Mouse (Mus musculus) adipocyte (in vitro differentiated cells): ENCODE measurements around the gene Prr9.
A peak's percentile ranks its signal among the peaks of the same experiment; 100 is the strongest.

Experiments used
- DNase-seq: peaks from one replicate; pipeline ENCODE4 v3.0.0-alpha.2; 2016; ENCODE audit warnings: low spot score

Gene Prr9

DNA sequence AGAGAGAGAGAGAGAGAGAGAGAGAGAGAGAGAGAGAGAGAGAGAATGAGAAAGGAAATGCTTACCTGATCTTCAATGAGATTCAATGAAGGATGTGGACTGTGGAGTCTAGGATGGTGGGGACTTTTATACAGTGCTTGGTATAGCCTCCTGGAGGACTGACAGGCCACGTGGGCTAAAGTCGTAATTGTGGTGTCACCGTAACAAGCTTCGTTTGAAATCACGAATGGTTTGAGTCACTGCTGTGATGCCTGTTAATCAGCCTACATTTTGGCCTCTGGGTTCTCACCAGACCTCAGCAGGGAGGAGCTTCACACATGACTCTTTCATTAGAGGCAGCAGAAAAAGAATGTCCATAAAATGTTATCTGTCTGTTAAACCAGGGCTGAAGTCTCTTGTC lies at the start of gene Prr9:
Gene Prr9 (minus strand): TSS at position 101 of the 400 bp plus-strand sequence.
- DNase-seq, result no peak

DNA sequence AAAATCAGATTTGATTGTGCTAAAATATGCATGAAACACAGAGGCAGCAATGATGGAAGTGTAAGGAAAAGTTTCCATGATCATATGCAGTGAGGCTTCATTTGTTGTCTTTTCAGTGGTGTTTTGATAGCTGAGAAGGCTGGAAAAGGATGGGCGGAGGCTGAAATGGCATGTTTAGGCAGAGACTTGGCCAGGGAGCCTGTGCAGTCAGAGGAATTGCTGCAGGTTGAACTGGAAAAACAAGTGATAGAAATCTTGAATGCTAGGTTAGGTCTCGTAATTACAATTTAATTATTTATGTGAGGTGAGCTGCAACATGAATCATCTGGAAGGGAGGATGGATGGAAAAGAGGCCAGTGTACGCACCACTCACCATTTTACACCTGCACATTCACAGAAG lies 46.1 kb upstream of the Prr9 start:
- no peak for DNase-seq

GRCm38 (mm10) chr3:92153322-92153721 lies 29.6 kb upstream of the Prr9 start:
- peak; percentile 76 for DNase-seq

- DNase-seq, result peak; percentile 82
These were observed 27.0 kb upstream of the Prr9 start for GRCm38 (mm10) chr3:92150631-92151277.

DNA sequence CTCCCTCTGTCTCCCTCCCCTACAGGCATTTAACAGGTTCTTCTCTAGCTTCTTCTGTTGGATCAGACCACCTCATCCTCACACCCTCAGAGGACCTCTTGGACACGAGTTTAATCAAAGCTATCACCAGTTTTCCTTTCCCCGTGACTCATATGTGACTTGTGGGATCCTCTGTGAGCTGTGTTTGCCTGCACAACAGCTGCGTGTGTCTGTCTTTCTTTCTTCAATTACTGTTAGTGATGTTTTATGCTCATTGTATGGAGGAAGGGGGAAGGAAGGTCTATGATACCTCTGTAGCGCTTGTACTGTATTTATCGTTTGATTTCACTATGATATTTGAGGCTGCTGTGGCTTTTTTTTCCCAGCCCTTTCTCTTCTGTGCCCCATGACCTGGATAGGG lies 24.2 kb upstream of the Prr9 start:
- DNase-seq, result no peak

DNA sequence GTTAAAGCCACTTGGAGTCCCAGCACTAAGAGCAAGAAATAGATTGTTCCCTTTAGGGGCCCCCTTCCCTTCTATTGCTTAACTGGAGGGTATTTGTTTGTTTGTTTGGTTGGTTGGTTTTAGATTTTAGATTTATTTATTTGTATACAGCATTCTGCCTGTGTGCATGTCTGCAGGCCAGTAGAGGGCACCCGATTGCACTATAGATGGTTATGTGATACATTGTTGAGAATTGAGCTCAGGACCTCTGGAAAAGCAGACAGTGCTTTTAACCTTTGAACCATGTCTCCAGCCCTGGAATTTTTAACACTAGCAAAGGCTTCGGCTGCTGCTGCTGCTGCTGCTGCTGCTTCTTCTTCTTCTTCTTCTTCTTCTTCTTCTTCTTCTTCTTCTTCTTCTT lies 23.7 kb upstream of the Prr9 start:
- DNase-seq, result no peak

DNA sequence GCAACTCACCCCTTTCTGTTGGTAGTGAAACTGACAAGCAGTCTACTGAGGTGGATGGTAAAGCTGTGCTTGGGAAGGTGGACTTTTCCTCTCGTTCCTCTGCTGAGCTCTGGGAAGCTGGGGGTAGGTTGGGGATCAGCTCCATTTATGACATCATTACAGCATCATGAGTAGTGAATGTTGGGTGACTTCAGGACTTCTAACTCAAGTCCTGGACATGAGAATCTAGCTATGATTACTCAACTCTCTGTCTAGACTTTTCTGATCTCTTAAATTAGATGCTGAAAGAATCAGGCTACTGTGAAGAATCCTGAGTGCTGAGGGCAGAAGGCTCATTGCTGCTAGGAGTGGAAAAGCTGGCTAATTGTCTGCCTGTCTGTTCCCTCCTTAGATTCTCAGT lies 18.9 kb upstream of the Prr9 start, which contains the start of gene Lelp1:
Gene Lelp1 (minus strand): TSS at position 101 of the 400 bp plus-strand sequence.
- DNase-seq, result no peak

- peak; percentile 5 for DNase-seq
These were observed 2.8 kb downstream of the Prr9 start for GRCm38 (mm10) chr3:92120902-92121301.

GRCm38 (mm10) chr3:92117930-92118329 lies 5.8 kb downstream of the Prr9 start:
- no peak for DNase-seq

GRCm38 (mm10) chr3:92111526-92111925 lies 12.2 kb downstream of the Prr9 start:
- peak; percentile 10 for DNase-seq

- DNase-seq, result no peak
These were observed 13.0 kb downstream of the Prr9 start for GRCm38 (mm10) chr3:92110790-92111189.

- DNase-seq, result no peak
These were observed 17.2 kb downstream of the Prr9 start for GRCm38 (mm10) chr3:92106582-92106981.

- DNase-seq, result no peak
These were observed 40.7 kb downstream of the Prr9 start, which contains the start of gene Lor for GRCm38 (mm10) chr3:92083042-92083441. TSS of gene Lor (minus strand) at chr3:92083142.

- DNase-seq, result no peak
These were observed 42.3 kb downstream of the Prr9 start for GRCm38 (mm10) chr3:92081285-92081931.

DNA sequence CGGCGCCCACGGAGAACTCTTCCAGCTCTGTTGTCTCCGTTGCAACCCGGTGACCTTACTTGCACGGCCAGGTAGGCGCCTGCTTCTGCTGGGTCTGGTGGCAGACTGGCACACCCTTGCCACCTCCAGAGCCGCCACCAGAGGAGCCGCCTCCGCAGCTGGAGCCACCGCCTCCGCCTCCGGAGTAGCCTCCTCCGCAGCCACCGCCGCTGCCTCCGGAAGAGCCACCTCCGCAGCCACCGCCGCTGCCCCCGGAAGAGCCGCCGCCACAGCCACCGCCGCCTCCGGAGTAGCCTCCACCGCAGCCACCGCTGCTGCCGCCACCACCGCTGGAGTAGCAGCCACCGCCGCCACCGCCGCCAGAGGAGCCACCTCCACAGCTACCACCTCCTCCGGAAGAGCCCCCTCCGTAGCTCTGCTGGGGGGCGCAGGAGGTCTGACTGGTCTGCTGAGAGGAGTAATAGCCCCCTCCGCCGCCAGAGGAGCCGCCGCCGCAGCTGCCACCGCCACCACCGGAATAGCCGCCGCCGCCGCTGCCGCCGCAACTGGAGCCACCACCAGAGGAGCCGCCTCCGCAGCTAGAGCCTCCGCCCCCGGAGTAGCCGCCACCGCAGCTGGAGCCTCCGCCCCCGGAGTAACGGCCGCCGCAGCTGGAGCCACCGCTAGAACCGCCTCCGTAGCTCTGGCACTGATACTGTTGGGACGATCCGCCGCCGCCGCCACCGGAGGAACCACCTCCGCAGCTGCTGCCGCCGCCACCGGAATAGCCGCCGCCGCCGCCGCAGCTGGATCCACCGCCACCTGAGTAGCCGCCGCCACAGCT lies 43.1 kb downstream of the Prr9 start:
- DNase-seq, result no peak
